Mouse (Mus musculus): Measurements from ENCODE around the gene Insr. TPM values are rescaled to one million over a fixed set of nuclear protein-coding genes. Genes with fewer than 3 reads are reported as not detected.
"Not testable (repeated sequence)": the region's sequence is repeated elsewhere in the genome, so short reads cannot be mapped to it uniquely, and the experiment has no call there.

The Insr gene
- polyA plus RNA-seq, 1 experiment from 2014 or later: 33.2 TPM

DNA sequence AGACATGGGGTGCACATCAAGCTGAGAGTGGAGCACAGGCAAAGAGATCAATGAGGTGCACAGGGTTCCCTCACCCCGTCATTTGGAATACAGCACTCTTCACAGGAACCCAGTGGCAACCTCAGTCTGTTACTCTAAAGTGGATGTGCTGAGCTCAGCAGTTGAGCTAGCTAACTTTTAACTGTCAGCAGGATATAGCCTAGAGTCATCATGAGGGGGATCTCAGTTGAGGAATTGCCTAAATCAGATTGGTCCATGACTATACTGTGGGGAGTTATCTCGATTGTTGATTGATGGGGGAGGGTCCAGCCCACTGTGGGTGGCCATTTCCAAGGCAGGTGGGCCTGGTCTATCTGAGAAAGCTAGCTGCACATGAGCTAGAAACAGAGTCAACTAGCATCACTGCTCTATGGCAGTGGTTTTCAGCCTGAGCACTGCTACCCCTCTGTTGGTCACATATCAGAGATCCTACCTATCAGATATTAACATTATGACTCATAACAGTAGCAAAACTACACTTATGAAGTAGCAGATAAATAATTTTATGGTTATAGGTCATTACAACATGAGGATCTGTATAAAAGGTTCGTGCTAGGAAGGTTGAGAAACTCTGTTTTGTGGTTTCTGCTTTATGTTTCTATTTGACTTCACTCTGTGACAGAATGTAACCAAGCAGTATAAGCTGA, 74.5 kb downstream of the Insr start:
- Histone ChIP-seq H3K36me3 (ENCODE audit: control insufficient read depth, insufficient read depth, low read length) (peaks cover 9% of the 10 kb centered on the region), H3K4me2 (ENCODE audit: low read depth, low read length) (no peak overlapping the region), H3K4me1 (ENCODE audit: control insufficient read depth, insufficient read depth, low read length) (no peaks in the 10 kb centered on the region), H3K27me3 (replicated peaks; ENCODE audit: control insufficient read depth, insufficient read depth, low read length) (no peaks in the 10 kb centered on the region), H3K27ac (ENCODE audit: low read length) (no peak overlapping the region), H3K9me3 (ENCODE audit: control insufficient read depth, low read length) (no peaks in the 10 kb centered on the region), H3K4me3 (ENCODE audit: low read length) (no peak overlapping the region), H3K9ac (ENCODE audit: low read depth, low read length) (no peak overlapping the region)
- ATAC-seq: no peak
- WGBS: 86% methylated on average over 3 of the region's 3 CpGs

DNA sequence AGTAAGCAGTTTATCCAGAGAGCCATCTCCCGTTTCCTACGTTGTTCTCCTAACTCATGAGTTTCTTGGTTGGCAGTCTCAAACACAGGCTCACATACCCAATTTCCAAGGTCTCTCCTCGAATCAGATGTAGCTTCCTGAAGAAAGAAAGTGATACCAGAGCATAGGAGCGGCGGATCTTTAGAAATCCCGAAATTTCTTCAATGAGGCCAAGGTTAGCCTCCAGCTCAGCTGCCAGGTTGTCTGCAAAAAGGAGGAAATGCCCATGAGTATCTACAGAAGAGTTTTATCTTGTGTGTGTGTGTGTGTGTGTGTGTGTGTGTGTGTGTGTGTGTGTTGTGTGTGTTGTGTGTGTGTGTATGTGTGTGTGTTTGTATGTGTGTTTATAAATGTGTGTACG, 76.6 kb downstream of the Insr start:
- Histone ChIP-seq H3K9me3 (ENCODE audit: control insufficient read depth, low read length) (no peaks in the 10 kb centered on the region), H3K4me2 (ENCODE audit: low read depth, low read length) (no peak overlapping the region), H3K4me3 (ENCODE audit: low read length) (no peak overlapping the region), H3K36me3 (ENCODE audit: control insufficient read depth, insufficient read depth, low read length) (peaks cover 11% of the 10 kb centered on the region), H3K27me3 (replicated peaks; ENCODE audit: control insufficient read depth, insufficient read depth, low read length) (no peaks in the 10 kb centered on the region), H3K27ac (ENCODE audit: low read length) (no peak overlapping the region), H3K4me1 (ENCODE audit: control insufficient read depth, insufficient read depth, low read length) (no peaks in the 10 kb centered on the region), H3K9ac (ENCODE audit: low read depth, low read length) (no peak overlapping the region)
- WGBS: 91% methylated on average over 7 of the region's 7 CpGs
- no peak for ATAC-seq

DNA sequence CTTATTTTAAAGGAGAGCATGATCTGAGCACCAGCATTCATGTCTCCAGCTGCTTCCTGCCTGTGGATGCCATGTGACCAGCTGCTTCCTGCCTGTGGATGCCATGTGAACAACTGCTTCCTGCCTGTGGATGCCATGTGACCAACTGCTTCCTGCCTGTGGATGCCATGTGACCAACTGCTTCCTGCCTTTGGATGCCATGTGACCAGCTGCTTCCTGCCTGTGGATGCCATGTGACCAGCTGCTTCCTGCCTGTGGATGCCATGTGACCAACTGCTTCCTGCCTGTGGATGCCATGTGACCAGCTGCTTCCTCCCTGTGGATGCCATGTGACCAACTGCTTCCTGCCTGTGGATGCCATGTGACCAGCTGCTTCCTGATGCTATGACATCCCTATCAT, 85.1 kb downstream of the Insr start:
- H3K27ac ChIP-seq (ENCODE audit: low read length); H3K4me2 ChIP-seq (ENCODE audit: low read depth, low read length); H3K4me1 ChIP-seq (ENCODE audit: control insufficient read depth, insufficient read depth, low read length); H3K27me3 ChIP-seq (replicated peaks; ENCODE audit: control insufficient read depth, insufficient read depth, low read length); H3K9me3 ChIP-seq (ENCODE audit: control insufficient read depth, low read length); H3K4me3 ChIP-seq (ENCODE audit: low read length); H3K9ac ChIP-seq (ENCODE audit: low read depth, low read length); ATAC-seq: not testable (repeated sequence)
- H3K36me3 ChIP-seq (ENCODE audit: control insufficient read depth, insufficient read depth, low read length): peaks cover 40% of the 10 kb centered on the region

DNA sequence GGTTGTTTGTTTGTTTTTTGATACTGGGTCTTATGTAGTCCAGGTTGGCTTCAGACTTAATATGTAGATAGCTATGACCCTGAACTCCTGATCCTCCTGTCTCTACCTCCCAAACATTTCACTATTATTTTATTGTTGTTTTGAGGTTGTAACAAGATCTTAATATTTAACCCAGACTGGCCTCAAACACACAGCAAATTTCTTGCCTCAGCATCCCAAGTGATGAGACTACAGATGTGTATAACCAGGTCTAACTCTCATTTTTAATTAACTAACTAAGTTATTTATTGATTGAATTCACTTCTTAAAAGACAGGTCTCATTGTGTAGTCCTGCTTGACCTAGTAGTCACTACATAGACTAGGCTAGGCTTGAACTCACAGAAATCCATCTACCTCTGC, 88.4 kb downstream of the Insr start:
- no peak overlapping the region for H3K27ac ChIP-seq (ENCODE audit: low read length)
- no peak overlapping the region for H3K9ac ChIP-seq (ENCODE audit: low read depth, low read length)
- no peaks in the 10 kb centered on the region for H3K4me1 ChIP-seq (ENCODE audit: control insufficient read depth, insufficient read depth, low read length)
- no peak overlapping the region for H3K4me2 ChIP-seq (ENCODE audit: low read depth, low read length)
- H3K27me3 ChIP-seq (replicated peaks; ENCODE audit: control insufficient read depth, insufficient read depth, low read length): no peaks in the 10 kb centered on the region
- peaks cover 31% of the 10 kb centered on the region for H3K36me3 ChIP-seq (ENCODE audit: control insufficient read depth, insufficient read depth, low read length)
- H3K4me3 ChIP-seq (ENCODE audit: low read length): no peak overlapping the region
- H3K9me3 ChIP-seq (ENCODE audit: control insufficient read depth, low read length): no peaks in the 10 kb centered on the region
- no peak for ATAC-seq

DNA sequence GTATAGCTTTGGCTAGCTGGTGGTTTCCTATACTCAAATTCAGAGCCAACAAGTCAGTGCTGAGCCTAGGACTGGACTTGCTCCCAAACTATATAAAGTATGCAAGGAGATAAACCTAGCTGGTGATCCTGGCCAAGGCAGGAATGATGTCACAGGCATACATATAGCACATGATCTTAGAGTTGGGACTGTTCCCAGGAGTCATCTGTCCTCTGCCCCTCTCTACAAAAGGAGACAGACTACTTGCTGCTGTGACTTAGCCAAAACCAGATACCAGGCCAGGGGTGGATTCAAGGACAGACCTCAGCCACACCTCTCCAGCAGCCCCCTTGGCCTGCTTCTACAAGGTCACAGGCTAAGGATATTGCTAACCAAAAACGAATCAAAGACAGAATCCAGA, 92.0 kb downstream of the Insr start:
- Histone ChIP-seq H3K4me3 (ENCODE audit: low read length) (no peak overlapping the region), H3K27ac (ENCODE audit: low read length) (no peak overlapping the region), H3K9ac (ENCODE audit: low read depth, low read length) (no peak overlapping the region), H3K9me3 (ENCODE audit: control insufficient read depth, low read length) (no peaks in the 10 kb centered on the region), H3K4me2 (ENCODE audit: low read depth, low read length) (no peak overlapping the region), H3K36me3 (ENCODE audit: control insufficient read depth, insufficient read depth, low read length) (peaks cover 3% of the 10 kb centered on the region), H3K27me3 (replicated peaks; ENCODE audit: control insufficient read depth, insufficient read depth, low read length) (no peaks in the 10 kb centered on the region), H3K4me1 (ENCODE audit: control insufficient read depth, insufficient read depth, low read length) (no peaks in the 10 kb centered on the region)
- ATAC-seq: no peak
- WGBS: 97% methylated on average over 1 of the region's 1 CpGs

DNA sequence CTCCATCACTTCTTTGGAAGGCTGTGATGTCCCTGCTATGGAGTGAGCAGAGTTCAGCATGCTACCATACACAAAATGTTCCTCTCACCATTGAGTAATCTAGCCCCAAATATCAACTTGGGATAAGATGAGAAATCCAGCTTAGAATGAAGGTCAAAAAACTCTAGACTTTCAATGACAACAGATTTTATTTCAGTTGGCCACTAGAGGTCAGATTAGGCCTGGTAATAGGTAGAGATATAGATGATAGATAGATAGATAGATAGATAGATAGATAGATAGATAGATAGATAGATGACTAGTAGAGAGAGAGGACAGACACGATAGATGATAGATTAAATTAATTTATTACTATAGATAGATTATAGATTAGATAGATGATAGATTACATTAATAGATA, 99.5 kb downstream of the Insr start:
- no peak overlapping the region for H3K9ac ChIP-seq (ENCODE audit: low read depth, low read length)
- 65% methylated on average over 1 of the region's 1 CpGs for WGBS

DNA sequence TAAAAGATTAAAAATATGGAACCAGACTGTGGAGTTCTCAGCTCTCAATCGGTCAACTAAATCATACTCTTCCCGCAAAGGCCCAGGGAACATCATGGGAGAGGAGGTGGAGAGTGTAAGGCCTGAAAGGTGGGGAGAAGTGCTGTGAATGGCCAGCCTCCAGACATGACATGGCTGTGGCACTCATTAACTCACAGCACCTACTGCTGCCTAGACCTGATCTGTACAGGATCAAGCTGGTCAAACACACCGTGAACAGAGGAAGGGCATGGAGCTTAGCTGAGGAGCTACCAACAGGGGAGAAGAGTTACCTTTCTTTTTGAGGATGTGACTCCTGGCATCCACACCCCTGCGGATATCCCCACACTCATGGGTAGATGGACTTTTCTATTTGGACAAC, 102.0 kb downstream of the Insr start:
- ATAC-seq: no peak
- H3K4me1 ChIP-seq (ENCODE audit: control insufficient read depth, insufficient read depth, low read length): no peaks in the 10 kb centered on the region
- WGBS: 99% methylated on average over 4 of the region's 4 CpGs
- H3K36me3 ChIP-seq (ENCODE audit: control insufficient read depth, insufficient read depth, low read length): peaks cover 15% of the 10 kb centered on the region
- no peaks in the 10 kb centered on the region for H3K9me3 ChIP-seq (ENCODE audit: control insufficient read depth, low read length)
- H3K27ac ChIP-seq (ENCODE audit: low read length): no peak overlapping the region
- no peak overlapping the region for H3K4me3 ChIP-seq (ENCODE audit: low read length)
- no peak overlapping the region for H3K4me2 ChIP-seq (ENCODE audit: low read depth, low read length)
- no peaks in the 10 kb centered on the region for H3K27me3 ChIP-seq (replicated peaks; ENCODE audit: control insufficient read depth, insufficient read depth, low read length)
- no peak overlapping the region for H3K9ac ChIP-seq (ENCODE audit: low read depth, low read length)

More for the DNA sequence above, 99.5 kb downstream of the Insr start:
- Histone ChIP-seq H3K36me3 (ENCODE audit: control insufficient read depth, insufficient read depth, low read length) (peaks cover 8% of the 10 kb centered on the region), H3K27ac (ENCODE audit: low read length) (no peak overlapping the region), H3K27me3 (replicated peaks; ENCODE audit: control insufficient read depth, insufficient read depth, low read length) (no peaks in the 10 kb centered on the region), H3K4me3 (ENCODE audit: low read length) (no peak overlapping the region), H3K9me3 (ENCODE audit: control insufficient read depth, low read length) (no peaks in the 10 kb centered on the region), H3K4me2 (ENCODE audit: low read depth, low read length) (no peak overlapping the region), H3K4me1 (ENCODE audit: control insufficient read depth, insufficient read depth, low read length) (no peaks in the 10 kb centered on the region)
- ATAC-seq: no peak

DNA sequence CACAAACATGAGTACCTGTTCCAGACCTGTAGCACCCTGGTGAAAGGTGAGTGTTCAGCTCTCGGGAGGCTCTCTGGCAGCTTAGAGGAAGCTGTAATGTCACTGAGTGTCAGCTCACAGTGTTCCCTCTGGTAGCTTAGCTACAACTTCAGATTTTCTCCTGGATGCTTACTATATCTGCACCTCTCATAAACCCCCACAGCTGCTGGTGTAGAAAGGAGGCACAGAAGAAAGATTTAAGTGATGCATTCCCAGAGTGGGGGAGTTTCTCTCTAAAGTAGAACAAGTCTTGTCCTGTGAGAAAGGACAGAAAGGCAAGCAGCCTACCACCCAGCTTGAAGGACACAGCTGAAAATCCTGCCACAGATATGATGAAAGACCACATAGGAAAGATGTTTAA, 107.2 kb downstream of the Insr start:
- no peaks in the 10 kb centered on the region for H3K4me1 ChIP-seq (ENCODE audit: control insufficient read depth, insufficient read depth, low read length)
- no peak overlapping the region for H3K9ac ChIP-seq (ENCODE audit: low read depth, low read length)
- no peak overlapping the region for H3K27ac ChIP-seq (ENCODE audit: low read length)
- H3K9me3 ChIP-seq (ENCODE audit: control insufficient read depth, low read length): no peaks in the 10 kb centered on the region
- H3K4me2 ChIP-seq (ENCODE audit: low read depth, low read length): no peak overlapping the region
- H3K27me3 ChIP-seq (replicated peaks; ENCODE audit: control insufficient read depth, insufficient read depth, low read length): no peaks in the 10 kb centered on the region
- H3K36me3 ChIP-seq (ENCODE audit: control insufficient read depth, insufficient read depth, low read length): peaks cover 17% of the 10 kb centered on the region
- H3K4me3 ChIP-seq (ENCODE audit: low read length): no peak overlapping the region
- 70% methylated on average over 1 of the region's 1 CpGs for WGBS
- ATAC-seq: no peak

DNA sequence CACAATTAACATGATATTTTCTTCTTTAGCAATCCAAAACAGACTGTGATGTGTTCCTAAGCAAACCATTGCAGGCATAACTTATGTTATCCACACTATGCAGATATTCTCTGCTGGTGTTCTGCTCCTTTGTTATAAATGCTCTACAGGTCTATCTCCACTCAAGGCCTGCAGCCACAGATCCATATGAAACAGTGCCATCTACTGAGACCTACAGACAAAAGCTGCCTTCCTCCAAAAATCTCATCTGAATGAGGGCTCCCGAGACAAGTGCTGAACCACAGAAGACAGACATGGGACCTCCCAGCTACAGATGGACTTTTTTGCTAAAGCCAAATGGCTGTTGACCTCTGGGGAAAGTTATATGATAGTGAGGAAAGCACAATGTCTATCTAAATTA, 132.9 kb downstream of the Insr start:
- no peaks in the 10 kb centered on the region for H3K36me3 ChIP-seq (ENCODE audit: control insufficient read depth, insufficient read depth, low read length)
- 74% methylated on average over 1 of the region's 1 CpGs for WGBS
- no peaks in the 10 kb centered on the region for H3K4me1 ChIP-seq (ENCODE audit: control insufficient read depth, insufficient read depth, low read length)
- no peak overlapping the region for H3K27ac ChIP-seq (ENCODE audit: low read length)
- ATAC-seq: no peak
- no peaks in the 10 kb centered on the region for H3K9me3 ChIP-seq (ENCODE audit: control insufficient read depth, low read length)
- H3K4me3 ChIP-seq (ENCODE audit: low read length): no peak overlapping the region
- no peaks in the 10 kb centered on the region for H3K27me3 ChIP-seq (replicated peaks; ENCODE audit: control insufficient read depth, insufficient read depth, low read length)
- H3K9ac ChIP-seq (ENCODE audit: low read depth, low read length): no peak overlapping the region
- H3K4me2 ChIP-seq (ENCODE audit: low read depth, low read length): no peak overlapping the region

DNA sequence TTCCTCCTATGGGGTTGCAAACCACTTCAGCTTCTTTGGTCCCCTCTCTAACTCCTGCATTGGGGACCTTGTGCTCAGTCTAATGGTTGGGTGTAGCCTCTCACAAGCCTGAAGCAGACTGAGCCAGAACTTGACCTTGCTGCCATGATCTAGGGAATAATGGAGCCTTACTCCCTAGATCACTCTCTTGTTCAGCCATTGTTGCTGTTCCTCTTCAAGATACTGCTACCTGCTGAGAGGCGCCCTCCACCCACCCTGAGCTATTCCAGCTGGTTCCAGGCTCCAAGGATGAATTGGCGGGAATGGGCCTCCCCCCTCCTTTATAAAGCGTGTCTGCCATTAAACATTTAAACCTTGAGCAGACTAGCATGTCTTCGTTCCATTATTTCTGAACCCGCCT, 179.0 kb downstream of the Insr start:
- not testable (repeated sequence) for H3K4me3 ChIP-seq (ENCODE audit: low read length); H3K4me1 ChIP-seq (ENCODE audit: control insufficient read depth, insufficient read depth, low read length); H3K9ac ChIP-seq (ENCODE audit: low read depth, low read length); H3K36me3 ChIP-seq (ENCODE audit: control insufficient read depth, insufficient read depth, low read length); H3K27ac ChIP-seq (ENCODE audit: low read length); H3K27me3 ChIP-seq (replicated peaks; ENCODE audit: control insufficient read depth, insufficient read depth, low read length); H3K9me3 ChIP-seq (ENCODE audit: control insufficient read depth, low read length); ATAC-seq; H3K4me2 ChIP-seq (ENCODE audit: low read depth, low read length)
- WGBS: 80% methylated on average over 5 of the region's 5 CpGs

All from intestine, embryonic 16.5 days (tissue).